Mouse (Mus musculus) skeletal muscle tissue, postnatal 0 days (tissue): Measurements from ENCODE around the gene Hdgfl1. TPM values are rescaled to one million over a fixed set of nuclear protein-coding genes. Genes with fewer than 3 reads are reported as not detected.

ENCODE experiments used
- polyA plus RNA-seq: library from polyadenylated mRNA; unstranded; fragments of >200 nt; fragmentation: Nextera tagmentation; extraction: Ambion mirVana; gene quantifications from 2 replicates; pipeline ENCODE4 v1.2.1, GENCODE M21; 2015

Hdgfl1 gene
- not detected in 2 replicates for polyA plus RNA-seq

DNA sequence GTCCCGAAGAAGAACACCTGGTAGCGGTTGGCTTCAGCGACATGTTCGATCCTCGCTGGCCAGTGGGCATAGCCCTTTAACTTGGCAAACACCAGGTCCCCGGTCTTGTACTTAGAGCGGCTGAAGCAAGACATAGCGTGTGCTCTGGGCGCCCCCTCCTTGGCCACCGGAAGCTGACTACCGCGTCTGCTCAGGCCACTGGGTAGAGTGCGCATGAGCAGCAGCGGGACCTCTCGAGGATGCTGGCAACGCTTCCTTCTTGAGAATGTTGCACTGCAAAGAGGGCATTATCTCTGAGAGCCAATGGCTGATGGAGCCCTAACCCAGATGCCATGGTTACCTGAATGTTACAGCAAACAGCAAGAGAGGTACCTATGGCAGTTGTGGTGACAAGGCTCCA, at the start of gene Hdgfl1:
Hdgfl1 (minus strand) TSS at position 211 of the 400 bp plus-strand sequence.

